Comparison of ENCODE assay signal across 19 mouse cellular contexts in the genomic region with DNA sequence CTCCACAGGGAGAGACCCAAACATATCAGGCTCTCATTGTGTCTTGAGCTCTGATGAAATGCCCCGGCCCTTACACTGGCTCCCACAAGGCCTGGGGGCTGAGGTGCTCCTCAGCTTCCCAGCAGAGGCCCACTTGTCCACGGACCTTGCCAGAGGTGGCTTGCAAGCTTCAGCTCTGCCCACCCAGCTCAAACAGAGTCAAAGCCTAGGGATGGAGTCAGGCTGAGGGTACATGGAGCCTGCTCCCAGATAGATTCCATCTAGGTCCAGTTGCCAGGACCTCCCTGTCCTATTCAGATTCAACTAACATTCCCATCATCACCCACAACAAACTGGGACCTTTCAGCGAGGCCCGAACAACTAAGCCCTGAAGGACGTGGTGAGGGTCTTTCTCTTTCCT. TPM values are rescaled to one million over a fixed set of nuclear protein-coding genes. Genes with fewer than 3 reads are reported as not detected.
A peak's percentile ranks its signal among the peaks of the same experiment; 100 is the strongest.
DNase-seq lines count a peak whose midpoint lies in the region; ATAC-seq and TF ChIP-seq lines count a peak whose summit lies in the region.
"Had no signal": no experiment of that assay in that cellular context is flagged by ENCODE, and none has a peak within 500 bp of the region (broad histone marks: within the 10 kb centered on the region; RNA-seq: fewer than 3 reads in every experiment).

No protein-coding gene starts in this region.

- WGBS in heart, embryonic 11.5 days (ENCODE audit: insufficient replicate concordance): 73% methylated on average over 5 of the region's 5 CpGs
- WGBS in heart, adult 2 months: 87% methylated on average over 5 of the region's 5 CpGs
- WGBS in midbrain, embryonic 11.5 days: 84% methylated on average over 5 of the region's 5 CpGs
- 80% methylated on average over 5 of the region's 5 CpGs for WGBS in midbrain, embryonic 13.5 days
- WGBS in bone marrow, adult 2 months: 77% methylated on average over 5 of the region's 5 CpGs
- WGBS in liver, postnatal 0 days (ENCODE audit: insufficient replicate concordance): 60% methylated on average over 5 of the region's 5 CpGs

- no peak for ATAC-seq in heart, embryonic 11.5 days (replicated peaks; ENCODE audit: insufficient number of reproducible peaks, low FRiP score, low TSS enrichment)
- no peak for ATAC-seq in midbrain, embryonic 11.5 days (ENCODE audit: low FRiP score)
- ATAC-seq in midbrain, embryonic 13.5 days: no peak
- ATAC-seq in liver, postnatal 0 days: no peak
- ATAC-seq: intestine, embryonic 15.5 days; midbrain, embryonic 15.5 days had no signal

- no peak for TF ChIP-seq POLR2A in heart, adult 2 months (IDR thresholded peaks at IDR 0.05; ENCODE audit: insufficient read depth, low read depth, low read length)
- no peak for TF ChIP-seq POLR2A in bone marrow, adult 2 months (IDR thresholded peaks at IDR 0.05; ENCODE audit: borderline replicate concordance, control insufficient read depth, low read depth, low read length)

- H3K36me3 ChIP-seq in heart, embryonic 11.5 days (ENCODE audit: control insufficient read depth, insufficient read depth, low read length): peaks cover 14% of the 10 kb centered on the region
- H3K36me3 ChIP-seq in heart, adult 2 months (ENCODE audit: control insufficient read depth, insufficient read depth, low read length): no peaks in the 10 kb centered on the region
- peaks cover 13% of the 10 kb centered on the region for H3K36me3 ChIP-seq in midbrain, embryonic 11.5 days (ENCODE audit: control insufficient read depth, insufficient read depth, low read length)
- H3K36me3 ChIP-seq in midbrain, embryonic 13.5 days: peaks cover 52% of the 10 kb centered on the region
- H3K36me3 ChIP-seq in liver, postnatal 0 days (replicated peaks; ENCODE audit: insufficient read depth, low read length): peaks cover 39% of the 10 kb centered on the region

- TF ChIP-seq EP300 in heart, adult 2 months (IDR thresholded peaks at IDR 0.05; ENCODE audit: insufficient read depth, low read depth, low read length): no peak
- no peak for TF ChIP-seq EP300 in liver, postnatal 0 days (IDR thresholded peaks at IDR 0.05; ENCODE audit: low read depth)

- peak overlapping the region; percentile 21 for H3K4me3 ChIP-seq in heart, embryonic 11.5 days (ENCODE audit: low read depth, low read length)
- no peak overlapping the region for H3K4me3 ChIP-seq in heart, adult 2 months
- H3K4me3 ChIP-seq in midbrain, embryonic 11.5 days (ENCODE audit: low read depth, low read length): no peak overlapping the region
- H3K4me3 ChIP-seq in midbrain, embryonic 13.5 days (replicated peaks): no peak overlapping the region
- peak overlapping the region; percentile 79 for H3K4me3 ChIP-seq in bone marrow, adult 2 months (replicated peaks; ENCODE audit: control insufficient read depth, low read depth, low read length)
- peak overlapping the region; percentile 68 for H3K4me3 ChIP-seq in liver, postnatal 0 days (ENCODE audit: low read depth, low read length)
- H3K4me3 ChIP-seq: forebrain, embryonic 12.5 days; hindbrain, embryonic 13.5 days; intestine, embryonic 15.5 days; midbrain, embryonic 15.5 days had no signal

- peak overlapping the region; percentile 89 for H3K27ac ChIP-seq in heart, embryonic 11.5 days (ENCODE audit: low read depth, low read length)
- H3K27ac ChIP-seq in heart, adult 2 months: no peak overlapping the region
- peak overlapping the region; percentile 27; the same call in 1 of the 2 replicates for H3K27ac ChIP-seq in midbrain, embryonic 11.5 days (ENCODE audit: low read depth, low read length)
- no peak overlapping the region for H3K27ac ChIP-seq in midbrain, embryonic 13.5 days
- peak overlapping the region; percentile 93 for H3K27ac ChIP-seq in bone marrow, adult 2 months (ENCODE audit: control insufficient read depth, insufficient read depth, low read depth, low read length, poor library complexity)
- peak overlapping the region; percentile 97 for H3K27ac ChIP-seq in liver, postnatal 0 days (ENCODE audit: low read depth)
- H3K27ac ChIP-seq: forebrain, embryonic 12.5 days; hindbrain, embryonic 13.5 days; intestine, embryonic 15.5 days; midbrain, embryonic 15.5 days had no signal

- intact Hi-C loops in heart, adult 2 months (cut with DNase I): no loop called here

- H3K9ac ChIP-seq in heart, embryonic 11.5 days (ENCODE audit: low read depth, low read length): peak overlapping the region; percentile 66; the same call in 1 of the 2 replicates
- no peak overlapping the region for H3K9ac ChIP-seq in heart, adult 2 months (ENCODE audit: low read depth, low read length)
- no peak overlapping the region for H3K9ac ChIP-seq in midbrain, embryonic 11.5 days (ENCODE audit: low read length)
- H3K9ac ChIP-seq in midbrain, embryonic 13.5 days (replicated peaks): no peak overlapping the region
- H3K9ac ChIP-seq in liver, postnatal 0 days (replicated peaks): peak overlapping the region; percentile 83
- H3K9ac ChIP-seq: forebrain, embryonic 12.5 days; hindbrain, embryonic 13.5 days; intestine, embryonic 15.5 days; midbrain, embryonic 15.5 days had no signal

- H3K4me2 ChIP-seq in heart, embryonic 11.5 days: peak overlapping the region; percentile 56
- H3K4me2 ChIP-seq in midbrain, embryonic 11.5 days: no peak overlapping the region
- H3K4me2 ChIP-seq in midbrain, embryonic 13.5 days (replicated peaks): no peak overlapping the region
- H3K4me2 ChIP-seq in liver, postnatal 0 days (ENCODE audit: low read depth, low read length): peak overlapping the region; percentile 76
- H3K4me2 ChIP-seq: forebrain, embryonic 12.5 days; hindbrain, embryonic 13.5 days; intestine, embryonic 15.5 days; midbrain, embryonic 15.5 days had no signal

- no peaks in the 10 kb centered on the region for H3K27me3 ChIP-seq in heart, embryonic 11.5 days (ENCODE audit: control insufficient read depth, insufficient read depth, low read length)
- H3K27me3 ChIP-seq in heart, adult 2 months (ENCODE audit: control insufficient read depth, insufficient read depth, low read length): no peaks in the 10 kb centered on the region
- no peaks in the 10 kb centered on the region for H3K27me3 ChIP-seq in midbrain, embryonic 11.5 days (ENCODE audit: control insufficient read depth, insufficient read depth, low read length)
- H3K27me3 ChIP-seq in midbrain, embryonic 13.5 days: no peaks in the 10 kb centered on the region
- no peaks in the 10 kb centered on the region for H3K27me3 ChIP-seq in liver, postnatal 0 days (ENCODE audit: insufficient read depth, low read length)
- H3K27me3 ChIP-seq: forebrain, embryonic 12.5 days; hindbrain, embryonic 13.5 days; intestine, embryonic 15.5 days; midbrain, embryonic 15.5 days had no signal

- no peak for DNase-seq in heart, adult 2 months
- no peak for DNase-seq in midbrain, embryonic 11.5 days (ENCODE audit: low spot score, missing footprints)
- DNase-seq in liver, postnatal 0 days: peak; percentile 16
- no peak for DNase-seq in layer of hippocampus, postnatal 14 days (ENCODE audit: low spot score in 2 of 2)
- DNase-seq: B cell, adult 2 months; cerebellum, adult 9-11 months; gastrocnemius, postnatal 14 days; layer of hippocampus, postnatal 36 days; lung, adult 18-20 months; lung, postnatal 4 days; right cerebral cortex, adult 18-20 months; thymus, adult 18-20 months had no signal

- no peaks in the 10 kb centered on the region for H3K9me3 ChIP-seq in heart, embryonic 11.5 days (replicated peaks; ENCODE audit: control insufficient read depth, low read length)
- no peaks in the 10 kb centered on the region for H3K9me3 ChIP-seq in midbrain, embryonic 11.5 days (ENCODE audit: control insufficient read depth, low read length)
- H3K9me3 ChIP-seq in midbrain, embryonic 13.5 days: no peaks in the 10 kb centered on the region
- H3K9me3 ChIP-seq in liver, postnatal 0 days (ENCODE audit: low read length): no peaks in the 10 kb centered on the region
- H3K9me3 ChIP-seq: forebrain, embryonic 12.5 days; hindbrain, embryonic 13.5 days; intestine, embryonic 15.5 days; midbrain, embryonic 15.5 days had no signal

- no peaks in the 10 kb centered on the region for H3K79me2 ChIP-seq in heart, adult 2 months (replicated peaks; ENCODE audit: control insufficient read depth, insufficient read depth, low read length)

- TF ChIP-seq CTCF in heart, adult 2 months (IDR thresholded peaks at IDR 0.05): no peak
- TF ChIP-seq CTCF in bone marrow, adult 2 months (IDR thresholded peaks at IDR 0.05; ENCODE audit: control insufficient read depth, insufficient read depth, low read length): no peak
- no peak for TF ChIP-seq CTCF in liver, postnatal 0 days (IDR thresholded peaks at IDR 0.05; ENCODE audit: low read depth)

- H3K4me1 ChIP-seq in heart, embryonic 11.5 days (ENCODE audit: control insufficient read depth, insufficient read depth, low read length): peaks cover 3% of the 10 kb centered on the region; the same call in 1 of the 2 replicates
- H3K4me1 ChIP-seq in heart, adult 2 months (ENCODE audit: control insufficient read depth, insufficient read depth, low read length): no peaks in the 10 kb centered on the region
- H3K4me1 ChIP-seq in midbrain, embryonic 11.5 days (ENCODE audit: control insufficient read depth, insufficient read depth, low read length): no peaks in the 10 kb centered on the region
- H3K4me1 ChIP-seq in midbrain, embryonic 13.5 days (replicated peaks): no peaks in the 10 kb centered on the region
- peaks cover 1% of the 10 kb centered on the region; the same call in 1 of the 2 replicates for H3K4me1 ChIP-seq in bone marrow, adult 2 months (ENCODE audit: control insufficient read depth, insufficient read depth, low read length)
- H3K4me1 ChIP-seq in liver, postnatal 0 days (ENCODE audit: insufficient read depth): peaks cover 20% of the 10 kb centered on the region
- H3K4me1 ChIP-seq: forebrain, embryonic 12.5 days; hindbrain, embryonic 13.5 days; intestine, embryonic 15.5 days; midbrain, embryonic 15.5 days had no signal

RNA-seq across cellular contexts. Expression of a gene that starts 8.2 kb away (rescaled TPM):
- polyA plus RNA-seq in heart, embryonic 11.5 days (2014; fragmentation: Nextera tagmentation; extraction: Ambion mirVana): 25.6 and 27.0 TPM in 2 replicates
- total RNA-seq in heart, adult 2 months (2021): 10 to 100 TPM; 25.0 to 28.2 TPM
- polyA plus RNA-seq in heart, adult 2 months (2012; rRNA removed): 34.9 and 42.4 TPM in 2 replicates
- polyA plus RNA-seq in midbrain, embryonic 11.5 days (2014; fragmentation: Nextera tagmentation; extraction: Ambion mirVana): 39.0 and 39.6 TPM in 2 replicates
- 32.7 and 33.8 TPM in 2 replicates for polyA plus RNA-seq in midbrain, embryonic 13.5 days (2015; fragmentation: Nextera tagmentation; extraction: Ambion mirVana)
- 9.8 and 16.3 TPM in 2 replicates for polyA plus RNA-seq in bone marrow, adult 2 months (2011; ENCODE audit: insufficient read depth, insufficient read length, low replicate concordance, missing spikeins)
- polyA plus RNA-seq in liver, postnatal 0 days (2015; fragmentation: Nextera tagmentation; extraction: Ambion mirVana): 9.3 and 10.6 TPM in 2 replicates
- 10 to 100 TPM; 19.7 to 20.8 TPM for total RNA-seq in layer of hippocampus, postnatal 14 days (2021)

RNA-seq across cellular contexts. Expression of a gene that starts 22.5 kb away (rescaled TPM):
- 22.4 and 26.9 TPM in 2 replicates for polyA plus RNA-seq in heart, embryonic 11.5 days (2014; fragmentation: Nextera tagmentation; extraction: Ambion mirVana)
- total RNA-seq in heart, adult 2 months (2021): 10 to 100 TPM; 10.4 to 11.4 TPM
- polyA plus RNA-seq in heart, adult 2 months (2012; rRNA removed): 11.9 and 12.6 TPM in 2 replicates
- polyA plus RNA-seq in midbrain, embryonic 11.5 days (2014; fragmentation: Nextera tagmentation; extraction: Ambion mirVana): 26.5 and 26.6 TPM in 2 replicates
- 29.3 and 30.7 TPM in 2 replicates for polyA plus RNA-seq in midbrain, embryonic 13.5 days (2015; fragmentation: Nextera tagmentation; extraction: Ambion mirVana)
- polyA plus RNA-seq in bone marrow, adult 2 months (2011; ENCODE audit: insufficient read depth, insufficient read length, low replicate concordance, missing spikeins): 5.3 and 12.3 TPM in 2 replicates
- polyA plus RNA-seq in liver, postnatal 0 days (2015; fragmentation: Nextera tagmentation; extraction: Ambion mirVana): 5.9 and 7.5 TPM in 2 replicates
- total RNA-seq in layer of hippocampus, postnatal 14 days (2021): 10 to 100 TPM; 26.7 to 30.7 TPM

RNA-seq across cellular contexts. Expression of a gene that starts 34.2 kb away (rescaled TPM):
- 62.0 and 67.1 TPM in 2 replicates for polyA plus RNA-seq in heart, embryonic 11.5 days (2014; fragmentation: Nextera tagmentation; extraction: Ambion mirVana)
- total RNA-seq in heart, adult 2 months (2021): 10 to 100 TPM; 51.7 to 59.9 TPM
- polyA plus RNA-seq in heart, adult 2 months (2012; rRNA removed): 118 and 172 TPM in 2 replicates
- polyA plus RNA-seq in midbrain, embryonic 11.5 days (2014; fragmentation: Nextera tagmentation; extraction: Ambion mirVana): 52.7 and 57.6 TPM in 2 replicates
- 66.9 and 68.4 TPM in 2 replicates for polyA plus RNA-seq in midbrain, embryonic 13.5 days (2015; fragmentation: Nextera tagmentation; extraction: Ambion mirVana)
- 21.1 and 44.1 TPM in 2 replicates for polyA plus RNA-seq in bone marrow, adult 2 months (2011; ENCODE audit: insufficient read depth, insufficient read length, low replicate concordance, missing spikeins)
- 23.1 and 25.9 TPM in 2 replicates for polyA plus RNA-seq in liver, postnatal 0 days (2015; fragmentation: Nextera tagmentation; extraction: Ambion mirVana)
- 100 to 1,000 TPM; 109 to 122 TPM for total RNA-seq in layer of hippocampus, postnatal 14 days (2021)

RNA-seq across cellular contexts. Expression of a gene that starts 39.9 kb away (rescaled TPM):
- 12.3 and 15.8 TPM in 2 replicates for polyA plus RNA-seq in heart, embryonic 11.5 days (2014; fragmentation: Nextera tagmentation; extraction: Ambion mirVana)
- total RNA-seq in heart, adult 2 months (2021): 1 to 10 TPM; 4.0 to 4.8 TPM
- 3.5 and 4.7 TPM in 2 replicates for polyA plus RNA-seq in heart, adult 2 months (2012; rRNA removed)
- polyA plus RNA-seq in midbrain, embryonic 11.5 days (2014; fragmentation: Nextera tagmentation; extraction: Ambion mirVana): 17.4 and 18.0 TPM in 2 replicates
- 31.6 and 32.4 TPM in 2 replicates for polyA plus RNA-seq in midbrain, embryonic 13.5 days (2015; fragmentation: Nextera tagmentation; extraction: Ambion mirVana)
- polyA plus RNA-seq in bone marrow, adult 2 months (2011; ENCODE audit: insufficient read depth, insufficient read length, low replicate concordance, missing spikeins): 6.5 and 10.8 TPM in 2 replicates
- polyA plus RNA-seq in liver, postnatal 0 days (2015; fragmentation: Nextera tagmentation; extraction: Ambion mirVana): 9.2 and 10.6 TPM in 2 replicates
- total RNA-seq in layer of hippocampus, postnatal 14 days (2021): 10 to 100 TPM; 11.2 to 11.3 TPM

Comparison
In these comparisons a context has a peak if more than half of its experiments do, and no peak if none do; other contexts are left out.
1. H3K27ac ChIP-seq: peak in heart, embryonic 11.5 days (single experiment), midbrain, embryonic 11.5 days (single experiment), bone marrow, adult 2 months (single experiment) and liver, postnatal 0 days (single experiment); none in heart, adult 2 months (single experiment) and midbrain, embryonic 13.5 days (single experiment).
2. H3K4me3 ChIP-seq: peak in heart, embryonic 11.5 days (single experiment), bone marrow, adult 2 months (single experiment) and liver, postnatal 0 days (single experiment); none in heart, adult 2 months (single experiment), midbrain, embryonic 11.5 days (single experiment) and midbrain, embryonic 13.5 days (single experiment).
3. H3K9ac ChIP-seq: peak in heart, embryonic 11.5 days (single experiment) and liver, postnatal 0 days (single experiment); none in heart, adult 2 months (single experiment), midbrain, embryonic 11.5 days (single experiment) and midbrain, embryonic 13.5 days (single experiment).
4. H3K4me2 ChIP-seq: peak in heart, embryonic 11.5 days (single experiment) and liver, postnatal 0 days (single experiment); none in midbrain, embryonic 11.5 days (single experiment) and midbrain, embryonic 13.5 days (single experiment).